Comparison of ENCODE assay signal across 8 mouse cellular contexts in genomic region chr15:36375549-36375885, GRCm38 (mm10).
DNase-seq lines count a peak whose midpoint lies in the region; ATAC-seq and TF ChIP-seq lines count a peak whose summit lies in the region.

No protein-coding gene starts in this region.

- H3K36me3 ChIP-seq in erythroblast, embryonic 14.5 days (ENCODE audit: control insufficient read depth), result no peaks in the 10 kb centered on the region
- H3K36me3 ChIP-seq in limb, embryonic 15.5 days, result no peaks in the 10 kb centered on the region
- no peaks in the 10 kb centered on the region for H3K36me3 ChIP-seq in stomach, postnatal 0 days (ENCODE audit: control insufficient read depth, insufficient read depth, low read length)

- peak overlapping the region; percentile 65 for H3K4me3 ChIP-seq in erythroblast, embryonic 14.5 days (replicated peaks)
- peak overlapping the region; percentile 40; the same call in 1 of the 2 replicates for H3K4me3 ChIP-seq in limb, embryonic 15.5 days
- H3K4me3 ChIP-seq in stomach, postnatal 0 days (ENCODE audit: low read depth, low read length), result peak overlapping the region; percentile 40

- no peak for TF ChIP-seq CTCF in stomach, postnatal 0 days (IDR thresholded peaks at IDR 0.05; ENCODE audit: low read depth)

- peak; percentile 28 for DNase-seq in lung, postnatal 10 days
- no peak for DNase-seq in lung, postnatal 36 days
- DNase-seq in stomach, postnatal 0 days (ENCODE audit: low spot score), result no peak
- DNase-seq in Muller cell, postnatal 12 days (ENCODE audit: inconsistent ontology term), result no peak
- no peak for DNase-seq in thymus, postnatal 4 days

- ATAC-seq in erythroblast, adult 5-6 weeks (replicated peaks; ENCODE audit: low FRiP score, poor library complexity, severe bottlenecking), result no peak
- ATAC-seq in limb, embryonic 15.5 days (ENCODE audit: insufficient number of reproducible peaks, low FRiP score, low TSS enrichment, low read depth), result no peak
- no peak; the same call in 1 of the 2 replicates for ATAC-seq in stomach, postnatal 0 days (ENCODE audit: low FRiP score, low TSS enrichment)

- H3K9me3 ChIP-seq in erythroblast, embryonic 14.5 days (ENCODE audit: control insufficient read depth, low read length), result peaks cover 4% of the 10 kb centered on the region
- no peaks in the 10 kb centered on the region for H3K9me3 ChIP-seq in limb, embryonic 15.5 days
- no peaks in the 10 kb centered on the region for H3K9me3 ChIP-seq in stomach, postnatal 0 days (ENCODE audit: control insufficient read depth, low read length)

- H3K4me1 ChIP-seq in erythroblast, embryonic 14.5 days (ENCODE audit: control insufficient read depth), result peaks cover 54% of the 10 kb centered on the region
- peaks cover 23% of the 10 kb centered on the region for H3K4me1 ChIP-seq in limb, embryonic 15.5 days
- 0 out of 2 replicates have a peak, but pooled peaks cover 2% of the 10 kb centered on the region for H3K4me1 ChIP-seq in stomach, postnatal 0 days (replicated peaks; ENCODE audit: control insufficient read depth, insufficient read depth)

- H3K27me3 ChIP-seq in erythroblast, embryonic 14.5 days (ENCODE audit: control insufficient read depth), result peaks cover 70% of the 10 kb centered on the region
- peaks cover 1% of the 10 kb centered on the region; the same call in 1 of the 2 replicates for H3K27me3 ChIP-seq in limb, embryonic 15.5 days
- H3K27me3 ChIP-seq in stomach, postnatal 0 days (ENCODE audit: control insufficient read depth, insufficient read depth, low read length), result no peaks in the 10 kb centered on the region

- no peak for TF ChIP-seq EP300 in stomach, postnatal 0 days (optimal IDR thresholded peaks at IDR 0.05)

- H3K4me2 ChIP-seq in limb, embryonic 15.5 days, result peak overlapping the region; percentile 76
- H3K4me2 ChIP-seq in stomach, postnatal 0 days (replicated peaks; ENCODE audit: low read depth), result peak overlapping the region; percentile 68; the same call in 1 of the 2 replicates

- no peak overlapping the region for H3K9ac ChIP-seq in limb, embryonic 15.5 days
- no peak overlapping the region for H3K9ac ChIP-seq in stomach, postnatal 0 days (ENCODE audit: low read length)

- H3K27ac ChIP-seq in limb, embryonic 15.5 days, result no peak overlapping the region
- H3K27ac ChIP-seq in stomach, postnatal 0 days (replicated peaks), result peak overlapping the region; percentile 95; the same call in 1 of the 2 replicates

- WGBS in limb, embryonic 15.5 days, result 0% methylated on average over 1 of the region's 1 CpGs
- WGBS in stomach, postnatal 0 days, result 4% methylated on average over 1 of the region's 1 CpGs
